Mouse (Mus musculus): ENCODE measurements at regions not wholly inside any gene's neighbourhood (a gene's known extent, or its start where the extent isn't known, plus 50 kb on each side); places are given as distances from the start of the nearest gene placed in this dataset.

- Histone ChIP-seq H3K27me3 (ENCODE audit: control insufficient read depth, insufficient read depth, low read length) (no peaks in the 10 kb centered on the region), H3K4me3 (ENCODE audit: extremely low read depth, insufficient read depth, insufficient read length) (no peak overlapping the region), H3K36me3 (ENCODE audit: control insufficient read depth, insufficient read depth, low read length) (no peaks in the 10 kb centered on the region), H3K4me1 (ENCODE audit: control insufficient read depth, insufficient read depth, insufficient read length) (no peaks in the 10 kb centered on the region), H3K27ac (ENCODE audit: insufficient read depth, low read length) (no peak overlapping the region)
- no peak for DNase-seq (ENCODE audit: low read depth in 1 of 2, low spot score in 2 of 2)
- 89% methylated on average over 7 of the region's 7 CpGs for WGBS
- TF ChIP-seq POLR2A (IDR thresholded peaks at IDR 0.05; ENCODE audit: low read depth, low read length) (no peak), CTCF (IDR thresholded peaks at IDR 0.05; ENCODE audit: extremely low read depth, insufficient read depth, insufficient read length, insufficient replicate concordance) (no peak)
Measured at GRCm38 (mm10) chr12:99116491-99116890, 196.1 kb downstream of the Ttc8 start.

DNA sequence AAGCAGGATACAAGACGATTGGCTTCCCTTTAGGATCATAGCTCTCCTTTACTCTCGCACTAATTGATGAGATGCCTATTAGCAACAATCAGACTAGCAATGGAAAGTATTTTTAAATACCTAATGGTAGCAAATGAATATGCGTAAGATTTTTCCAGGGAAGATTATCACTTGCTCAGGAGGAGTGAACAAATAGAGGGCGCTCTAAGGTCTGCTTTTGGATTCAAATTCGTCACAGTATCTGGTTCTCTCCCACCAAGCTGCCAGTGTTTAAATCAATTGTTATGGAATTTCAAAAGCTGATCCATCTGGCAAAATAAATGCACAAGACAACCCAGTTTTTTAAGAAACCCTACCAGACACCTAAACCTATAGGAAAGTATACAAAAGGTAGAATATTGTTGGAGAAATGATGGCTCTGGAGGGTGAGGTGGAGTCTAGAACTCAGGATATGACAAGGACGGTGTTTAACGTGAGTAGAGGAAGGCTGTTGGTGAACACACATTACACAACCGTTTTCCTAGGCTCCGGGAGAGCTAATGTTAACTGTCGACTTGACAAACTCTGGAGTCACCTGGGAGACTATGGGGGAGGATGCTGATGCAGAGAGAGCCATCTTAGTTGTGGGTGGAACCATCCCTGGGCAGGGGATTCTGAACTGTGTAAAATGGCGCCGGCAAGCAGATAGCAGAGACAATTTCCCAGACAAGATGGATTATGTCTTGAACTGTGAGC, 198.2 kb downstream of the Ttc8 start:
- DNase-seq (ENCODE audit: low read depth in 1 of 2, low spot score in 2 of 2): no peak
- H3K36me3 ChIP-seq (ENCODE audit: control insufficient read depth, insufficient read depth, low read length): no peaks in the 10 kb centered on the region
- no peaks in the 10 kb centered on the region for H3K27me3 ChIP-seq (ENCODE audit: control insufficient read depth, insufficient read depth, low read length)
- 90% methylated on average over 12 of the region's 12 CpGs for WGBS
- no peaks in the 10 kb centered on the region for H3K4me1 ChIP-seq (ENCODE audit: control insufficient read depth, insufficient read depth, insufficient read length)
- no peak for TF ChIP-seq CTCF (IDR thresholded peaks at IDR 0.05; ENCODE audit: extremely low read depth, insufficient read depth, insufficient read length, insufficient replicate concordance)
- no peak for TF ChIP-seq POLR2A (IDR thresholded peaks at IDR 0.05; ENCODE audit: low read depth, low read length)
- no peak overlapping the region for H3K4me3 ChIP-seq (ENCODE audit: extremely low read depth, insufficient read depth, insufficient read length)
- H3K27ac ChIP-seq (ENCODE audit: insufficient read depth, low read length): no peak overlapping the region

DNA sequence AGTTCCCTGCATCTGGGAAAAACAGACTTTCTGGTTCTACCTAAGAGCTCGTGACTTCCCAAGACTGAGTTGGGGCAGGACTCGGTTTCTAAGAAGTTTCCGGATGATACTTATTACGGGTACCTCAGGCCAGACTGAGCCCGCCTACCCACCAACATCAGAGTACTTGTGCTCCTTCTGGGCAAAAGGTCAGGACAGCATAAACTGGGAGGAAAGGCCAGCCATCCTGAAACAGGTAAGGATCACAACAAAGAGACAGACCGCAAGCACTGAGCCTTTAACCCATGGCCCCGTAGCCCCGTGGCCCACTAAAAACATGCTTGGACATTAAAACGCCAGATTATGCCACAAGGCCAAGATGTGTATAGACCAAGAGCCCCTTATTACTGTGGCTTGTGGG, 199.6 kb downstream of the Ttc8 start:
- no peak for TF ChIP-seq POLR2A (IDR thresholded peaks at IDR 0.05; ENCODE audit: low read depth, low read length)
- no peak for TF ChIP-seq CTCF (IDR thresholded peaks at IDR 0.05; ENCODE audit: extremely low read depth, insufficient read depth, insufficient read length, insufficient replicate concordance)
- H3K36me3 ChIP-seq (ENCODE audit: control insufficient read depth, insufficient read depth, low read length): no peaks in the 10 kb centered on the region

DNA sequence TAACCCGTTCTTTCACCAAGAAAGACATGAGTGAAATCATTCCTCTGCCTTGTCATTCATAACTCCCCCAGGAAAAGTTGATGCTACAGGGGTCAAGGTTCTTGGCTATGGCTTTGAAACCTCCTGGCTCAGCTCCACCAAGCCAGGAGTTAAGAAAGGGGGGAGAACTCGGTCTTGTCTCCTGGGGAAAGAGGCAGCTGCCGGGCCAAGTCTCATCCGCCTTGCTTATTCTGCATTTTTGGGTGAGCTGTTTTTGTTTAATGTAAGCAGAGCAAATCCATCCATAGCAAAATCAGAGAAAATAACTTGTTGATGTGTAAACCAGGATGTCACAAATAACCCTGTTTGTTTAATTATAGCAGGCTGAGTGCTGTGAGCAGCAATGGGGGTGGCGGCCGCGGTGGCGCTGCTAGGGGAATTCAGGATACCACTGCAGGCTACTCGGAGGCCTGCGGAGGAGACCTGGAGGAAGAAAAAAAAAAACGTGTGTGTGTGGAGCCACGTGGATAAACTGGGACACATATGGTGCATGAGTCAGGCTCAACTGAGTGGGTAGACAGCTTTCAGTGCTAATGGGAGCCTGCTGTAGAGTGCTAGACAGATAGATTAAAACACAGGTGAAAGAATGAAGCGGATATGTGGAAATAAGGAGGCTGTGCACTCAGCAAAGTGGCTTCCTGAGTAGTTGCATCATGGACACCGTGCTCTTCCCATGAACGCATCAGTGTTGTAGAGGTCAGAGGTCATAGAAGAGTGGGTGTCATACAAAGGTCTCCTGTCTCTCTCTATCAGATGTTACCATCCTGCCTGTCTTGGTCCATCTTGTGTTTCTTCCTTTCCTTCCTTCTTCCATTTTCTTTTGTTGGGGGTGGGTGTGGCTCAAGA, 203.5 kb downstream of the Ttc8 start:
- H3K36me3 ChIP-seq (ENCODE audit: control insufficient read depth, insufficient read depth, low read length): no peaks in the 10 kb centered on the region
- H3K4me3 ChIP-seq (ENCODE audit: extremely low read depth, insufficient read depth, insufficient read length): no peak overlapping the region
- H3K27me3 ChIP-seq (ENCODE audit: control insufficient read depth, insufficient read depth, low read length): no peaks in the 10 kb centered on the region
- no peak for DNase-seq (ENCODE audit: low read depth in 1 of 2, low spot score in 2 of 2)
- no peak overlapping the region for H3K27ac ChIP-seq (ENCODE audit: insufficient read depth, low read length)
- TF ChIP-seq CTCF (IDR thresholded peaks at IDR 0.05; ENCODE audit: extremely low read depth, insufficient read depth, insufficient read length, insufficient replicate concordance): no peak
- TF ChIP-seq POLR2A (IDR thresholded peaks at IDR 0.05; ENCODE audit: low read depth, low read length): no peak
- H3K4me1 ChIP-seq (ENCODE audit: control insufficient read depth, insufficient read depth, insufficient read length): no peaks in the 10 kb centered on the region
- 84% methylated on average over 15 of the region's 15 CpGs for whole genome bisulfite sequencing

More for the DNA sequence above, 199.6 kb downstream of the Ttc8 start:
- Histone ChIP-seq H3K4me3 (ENCODE audit: extremely low read depth, insufficient read depth, insufficient read length) (no peak overlapping the region), H3K27ac (ENCODE audit: insufficient read depth, low read length) (no peak overlapping the region), H3K4me1 (ENCODE audit: control insufficient read depth, insufficient read depth, insufficient read length) (no peaks in the 10 kb centered on the region), H3K27me3 (ENCODE audit: control insufficient read depth, insufficient read depth, low read length) (no peaks in the 10 kb centered on the region)
- 91% methylated on average over 9 of the region's 9 CpGs for WGBS
- DNase-seq (ENCODE audit: low read depth in 1 of 2, low spot score in 2 of 2): no peak

- 97% methylated on average over 2 of the region's 2 CpGs for WGBS
Measured at GRCm38 (mm10) chr12:99126129-99126528, 205.8 kb downstream of the Ttc8 start.

More at GRCm38 (mm10) chr12:99126129-99126528, 205.8 kb downstream of the Ttc8 start:
- TF ChIP-seq CTCF (IDR thresholded peaks at IDR 0.05; ENCODE audit: extremely low read depth, insufficient read depth, insufficient read length, insufficient replicate concordance) (no peak), POLR2A (IDR thresholded peaks at IDR 0.05; ENCODE audit: low read depth, low read length) (no peak)
- Histone ChIP-seq H3K4me3 (ENCODE audit: extremely low read depth, insufficient read depth, insufficient read length) (no peak overlapping the region), H3K36me3 (ENCODE audit: control insufficient read depth, insufficient read depth, low read length) (no peaks in the 10 kb centered on the region), H3K27me3 (ENCODE audit: control insufficient read depth, insufficient read depth, low read length) (no peaks in the 10 kb centered on the region), H3K27ac (ENCODE audit: insufficient read depth, low read length) (no peak overlapping the region), H3K4me1 (ENCODE audit: control insufficient read depth, insufficient read depth, insufficient read length) (no peaks in the 10 kb centered on the region)
- no peak for DNase-seq (ENCODE audit: low read depth in 1 of 2, low spot score in 2 of 2)
